Comparison of ENCODE assay signal across 26 mouse cellular contexts in genomic region chr19:11298939-11299338, GRCm38 (mm10). TPM values are rescaled to one million over a fixed set of nuclear protein-coding genes. Genes with fewer than 3 reads are reported as not detected.
DNase-seq lines count a peak whose midpoint lies in the region; TF ChIP-seq lines count a peak whose summit lies in the region.
"Had no signal": no experiment of that assay in that cellular context is flagged by ENCODE, and none has a peak within 500 bp of the region (broad histone marks: within the 10 kb centered on the region; RNA-seq: fewer than 3 reads in every experiment).

No protein-coding gene starts in this region.

- intact Hi-C loops in heart, postnatal 25 days (cut with DNase I): no loop called here

- H3K4me1 ChIP-seq in E14TG2a.4 (replicated peaks; ENCODE audit: low read depth, low read length): peaks cover 33% of the 10 kb centered on the region
- H3K4me1 ChIP-seq: embryonic facial prominence, embryonic 13.5 days; embryonic facial prominence, embryonic 15.5 days; forebrain, embryonic 10.5 days; forebrain, embryonic 12.5 days had no signal

- no peaks in the 10 kb centered on the region for H3K27me3 ChIP-seq in E14TG2a.4 (ENCODE audit: insufficient read depth, low read length)
- H3K27me3 ChIP-seq: CH12.LX; embryonic facial prominence, embryonic 13.5 days; embryonic facial prominence, embryonic 15.5 days; forebrain, embryonic 12.5 days had no signal

- H3K36me3 ChIP-seq in E14TG2a.4 (ENCODE audit: insufficient read depth, low read length): peaks cover 37% of the 10 kb centered on the region
- H3K36me3 ChIP-seq: embryonic facial prominence, embryonic 13.5 days; embryonic facial prominence, embryonic 15.5 days; forebrain, embryonic 10.5 days; forebrain, embryonic 12.5 days; G1E had no signal

- H3K4me3 ChIP-seq in E14TG2a.4 (replicated peaks; ENCODE audit: low read length): peak overlapping the region; percentile 55
- H3K4me3 ChIP-seq: embryonic facial prominence, embryonic 13.5 days; embryonic facial prominence, embryonic 15.5 days; erythroblast, embryonic 14.5 days; forebrain, embryonic 10.5 days; forebrain, embryonic 12.5 days had no signal

- peak; percentile 98 for DNase-seq in ES-CJ7 (ENCODE audit: low read depth, low spot score)
- peak; percentile 98 for DNase-seq in R1 (ENCODE audit: low read depth, low spot score)
- peak; percentile 95 for DNase-seq in ZHBTc4 (ENCODE audit: low read depth, low spot score)
- DNase-seq in heart, postnatal 25 days (ENCODE audit: low spot score): no peak
- DNase-seq in cerebellum, postnatal 14 days: no peak
- DNase-seq in left cerebral cortex, adult 11 months (ENCODE audit: low spot score): no peak
- DNase-seq: adrenal gland, adult 8-10 months; adrenal gland, postnatal 14 days; adrenal gland, postnatal 36 days; B cell, adult 2 months; cerebellum, adult 11-12 months; cerebellum, adult 2 months; cerebellum, adult 9-10 months; cerebellum, postnatal 10 days; cerebellum, postnatal 36 days; embryo, embryonic 11 days had no signal

- no peak for TF ChIP-seq CTCF in E14TG2a.4 (conservative IDR thresholded peaks at IDR 0.05; ENCODE audit: low read length)

- peaks cover 19% of the 10 kb centered on the region for H3K9me3 ChIP-seq in E14TG2a.4 (ENCODE audit: low read length)
- H3K9me3 ChIP-seq: embryonic facial prominence, embryonic 13.5 days; embryonic facial prominence, embryonic 15.5 days; forebrain, embryonic 10.5 days; forebrain, embryonic 12.5 days; G1E had no signal

RNA-seq across cellular contexts. Expression of gene Ms4a5, which starts 15.3 kb away (rescaled TPM):
- total RNA-seq in heart, postnatal 25 days (2021): not detected
- total RNA-seq: adrenal gland, adult 18-20 months; adrenal gland, adult 8-10 months; adrenal gland, postnatal 14 days; adrenal gland, postnatal 36 days; CH12.LX; common myeloid progenitor, adult 5-6 weeks had no signal

RNA-seq across cellular contexts. Expression of gene Ms4a14, which starts 15.3 kb away (rescaled TPM):
- total RNA-seq in heart, postnatal 25 days (2021): under 1 TPM; 0.10 to 0.22 TPM
- total RNA-seq: adrenal gland, postnatal 14 days; CH12.LX; common myeloid progenitor, adult 5-6 weeks had no signal

RNA-seq across cellular contexts. Expression of gene Ms4a1, which starts 32.9 kb away (rescaled TPM):
- total RNA-seq in heart, postnatal 25 days (2021): under 1 TPM; 0.49 to 0.67 TPM
- total RNA-seq: common myeloid progenitor, adult 5-6 weeks had no signal

RNA-seq across cellular contexts. Expression of gene Ms4a7, which starts 37.0 kb away (rescaled TPM):
- 1 to 10 TPM in 1 of 2 experiments, under 1 TPM in 1; 0.73 to 2.2 TPM for total RNA-seq in heart, postnatal 25 days (2021)

Comparison
In these comparisons a context has a peak if more than half of its experiments do, and no peak if none do; other contexts are left out.
1. DNase-seq: peak in ES-CJ7 (single experiment), R1 (single experiment) and ZHBTc4 (single experiment); none in heart, postnatal 25 days (single experiment), cerebellum, postnatal 14 days (0 of 2) and left cerebral cortex, adult 11 months (single experiment).